ENCODE assay signal across 9 mouse cellular contexts in genomic region chr6:7732754-7733708, GRCm38 (mm10). TPM values are rescaled to one million over a fixed set of nuclear protein-coding genes. Genes with fewer than 3 reads are reported as not detected.
DNase-seq lines count a peak whose midpoint lies in the region; ATAC-seq and TF ChIP-seq lines count a peak whose summit lies in the region.
"Had no signal": no experiment of that assay in that cellular context is flagged by ENCODE, and none has a peak within 500 bp of the region (broad histone marks: within the 10 kb centered on the region; RNA-seq: fewer than 3 reads in every experiment).

No protein-coding gene starts in this region.

- 28% methylated on average over 12 of the region's 12 CpGs for WGBS in lung, embryonic 16.5 days

- no peak overlapping the region for H3K4me3 ChIP-seq in lung, embryonic 16.5 days (ENCODE audit: low read length)

- no peak overlapping the region for H3K4me2 ChIP-seq in lung, embryonic 16.5 days (ENCODE audit: low read depth, low read length)

- H3K9ac ChIP-seq in lung, embryonic 16.5 days (ENCODE audit: low read length) = no peak overlapping the region

- TF ChIP-seq CTCF in brain, embryonic 14.5 days (IDR thresholded peaks at IDR 0.05; ENCODE audit: borderline replicate concordance, extremely low read depth, insufficient read depth, insufficient read length) = peak; percentile 89; the same call in 1 of the 2 replicates

- TF ChIP-seq POLR2A in brain, embryonic 14.5 days (IDR thresholded peaks at IDR 0.05; ENCODE audit: borderline replicate concordance, extremely low read depth, insufficient read depth, insufficient read length, poor library complexity, severe bottlenecking) = no peak

- H3K27me3 ChIP-seq in lung, embryonic 16.5 days (ENCODE audit: control insufficient read depth, insufficient read depth, low read depth, low read length) = no peaks in the 10 kb centered on the region

- H3K36me3 ChIP-seq in lung, embryonic 16.5 days (ENCODE audit: control insufficient read depth, insufficient read depth, low read length) = no peaks in the 10 kb centered on the region

- ATAC-seq in lung, embryonic 16.5 days (ENCODE audit: low read depth) = peak; percentile 69; the same call in 1 of the 2 replicates

- H3K9me3 ChIP-seq in lung, embryonic 16.5 days (ENCODE audit: control insufficient read depth, low read length) = no peaks in the 10 kb centered on the region; the same call in 1 of the 2 replicates

- no peaks in the 10 kb centered on the region for H3K4me1 ChIP-seq in lung, embryonic 16.5 days (replicated peaks; ENCODE audit: control insufficient read depth, insufficient read depth, low read length)

- peak; percentile 90 for DNase-seq in ES-CJ7 (ENCODE audit: low read depth, low spot score)
- DNase-seq in brain, embryonic 14.5 days (ENCODE audit: low read depth) = peak; percentile 94
- peak; percentile 13 for DNase-seq in fat pad, adult 2 months (ENCODE audit: extremely low read depth, low read depth, low spot score)
- peak; percentile 34 for DNase-seq in heart, postnatal 25 days (ENCODE audit: low spot score)
- DNase-seq in layer of hippocampus, adult 9-10 months (ENCODE audit: low spot score) = peak; percentile 85
- peak; percentile 71 for DNase-seq in ovary, postnatal 10 days (ENCODE audit: low spot score)
- peak; percentile 63 to 84 for DNase-seq in thymus, postnatal 10 days (ENCODE audit: low spot score in 2 of 2)

- no peak overlapping the region for H3K27ac ChIP-seq in lung, embryonic 16.5 days (ENCODE audit: low read length)
- H3K27ac ChIP-seq: macrophage had no signal

- intact Hi-C loops in heart, postnatal 25 days (cut with DNase I) = loop anchor here (2.0 to 10.0 kb wide), 7 partner anchors 109 to 1099 kb away; partner anchors contain the start of gene C1galt1

RNA-seq across cellular contexts. Expression of gene Asns, which starts 40.0 kb away (rescaled TPM):
- polyA plus RNA-seq in brain, embryonic 14.5 days (2012; rRNA removed) = 27.5 and 35.1 TPM in 2 replicates
- 1 to 10 TPM; 3.7 to 4.4 TPM for total RNA-seq in heart, postnatal 25 days (2021)
- polyA plus RNA-seq in lung, embryonic 16.5 days (2015; fragmentation: Nextera tagmentation; extraction: Ambion mirVana) = 43.6 and 46.7 TPM in 2 replicates

Comparison
In these comparisons a context has a peak if more than half of its experiments do, and no peak if none do; other contexts are left out.
1. DNase-seq: peak in every context shown above with its lines; median percentile 94 in brain, embryonic 14.5 days; 90 in ES-CJ7; 85 in layer of hippocampus, adult 9-10 months; 74 in thymus, postnatal 10 days; 71 in ovary, postnatal 10 days; 34 in heart, postnatal 25 days; 13 in fat pad, adult 2 months.